Mouse (Mus musculus) sigmoid colon, adult 10 weeks (tissue): ENCODE data around the gene Pdcd10. TPM values are rescaled to one million over a fixed set of nuclear protein-coding genes. Genes with fewer than 3 reads are reported as not detected.

Experiments used
- polyA plus RNA-seq: library from polyadenylated mRNA; stranded (reverse); fragments of 350-450 nt; fragmentation: Illumina TruSeq; extraction: RNeasy Lipid Tissue Mini Kit (QIAGEN cat#74804); gene quantifications from one replicate; pipeline ENCODE4 v1.2.3, GENCODE M21; 2014; ENCODE audit warnings: low read depth, low replicate concordance

The Pdcd10 gene
- polyA plus RNA-seq: 411 TPM

DNA sequence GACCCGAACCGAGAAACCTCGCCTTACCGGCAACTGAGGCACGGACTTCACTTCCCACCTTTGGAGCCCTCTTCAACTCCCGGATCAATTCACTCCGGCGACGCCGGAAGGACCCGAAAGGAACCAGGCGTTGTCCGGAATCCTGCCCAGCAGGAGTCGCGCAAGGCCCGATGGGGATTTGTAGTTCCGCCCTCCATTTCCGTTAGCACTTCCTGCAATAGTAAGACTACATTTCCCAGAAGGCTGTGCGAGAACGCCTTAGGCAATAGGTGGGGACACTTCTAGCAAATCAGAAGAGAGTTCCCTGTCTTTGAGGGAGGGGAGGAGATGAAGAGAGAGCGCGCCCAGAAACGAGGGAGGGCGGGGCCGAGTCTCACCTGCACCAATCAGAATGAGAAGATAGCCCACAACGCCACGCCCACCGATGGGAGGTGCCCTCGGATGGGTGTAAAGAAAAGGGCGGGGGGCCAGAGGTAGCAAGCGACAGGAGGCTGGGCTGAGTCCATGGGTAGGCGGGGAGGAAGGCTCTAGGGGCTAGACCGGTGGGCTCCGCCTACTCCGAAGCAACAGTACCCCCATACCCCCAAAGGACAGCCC, at the start of gene Pdcd10:
Pdcd10 (minus strand) TSS at position 162 of the 597 bp plus-strand sequence.

DNA sequence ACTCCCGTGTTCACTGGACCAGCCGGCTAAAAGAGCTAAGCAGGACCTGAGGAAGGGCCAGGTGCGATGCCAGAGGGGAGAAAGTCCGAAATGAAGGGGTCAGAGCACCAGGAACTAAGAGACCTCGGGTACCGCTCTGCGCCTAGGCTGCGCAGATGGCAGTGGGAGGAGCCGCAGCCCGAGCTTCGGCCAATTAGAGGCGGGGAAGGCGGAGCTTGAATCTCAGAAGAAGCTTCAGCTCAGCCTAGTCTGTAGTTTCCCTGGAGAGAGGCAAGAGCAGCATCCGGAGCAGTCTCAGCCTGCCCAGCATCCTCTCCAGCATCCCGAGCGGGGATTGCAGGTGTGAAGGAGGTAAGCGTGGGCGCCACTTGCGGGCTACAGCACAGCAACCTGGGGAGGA, 636 bp upstream of the Pdcd10 start, which contains the start of gene Serpini1:
Serpini1 (plus strand) TSS at position 256 of the 400 bp plus-strand sequence.

DNA sequence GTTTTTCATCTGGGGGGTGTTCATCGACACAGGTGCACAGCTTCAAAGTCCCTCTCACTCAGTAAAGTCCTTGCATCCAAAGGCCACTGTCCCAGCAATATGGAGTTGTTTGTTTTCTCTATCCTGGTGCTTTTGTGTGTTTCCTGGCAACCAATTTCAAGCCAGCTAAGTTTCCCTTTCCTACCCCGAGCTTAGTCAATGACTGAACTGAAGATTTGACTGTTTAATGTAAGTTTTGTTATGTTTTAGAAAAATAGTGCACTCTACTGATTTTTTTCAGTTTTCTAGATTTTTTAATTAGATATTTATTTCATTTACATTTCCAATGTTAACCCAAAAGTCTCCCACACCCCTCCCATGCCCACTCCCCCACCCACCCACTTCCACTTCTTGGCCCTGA, 74.6 kb downstream of the Pdcd10 start, which contains the start of gene Wdr49:
Wdr49 (minus strand) TSS at position 101 of the 400 bp plus-strand sequence.

Other genes starting within 250 kb of the Pdcd10 start
- gene Wdr49, start 74.7 kb downstream of the Pdcd10 start, polyA plus RNA-seq: not detected
- gene Serpini1, start 691 bp upstream of the Pdcd10 start, polyA plus RNA-seq: 7.5 TPM
- not detected for gene Gm29133, start 191.3 kb upstream of the Pdcd10 start, polyA plus RNA-seq